Mouse (Mus musculus) heart, adult 2 months (tissue): Measurements from ENCODE around the gene Fgfr2.

Source experiments
- CTCF ChIP-seq: fragments of 200-600 bp; IDR thresholded peaks from 2 replicates; pipeline ENCODE4 v1.8.1; 2022; ENCODE audit warnings: antibody characterized with exemption, mild to moderate bottlenecking, moderate library complexity
- EP300 ChIP-seq: fragments of 200-500 bp; IDR thresholded peaks from 2 replicates; pipeline ENCODE4 v1.6.1; 2011; ENCODE audit warnings: low read depth, low read length, control low read depth; ENCODE audit not compliant: insufficient read depth
- POLR2A ChIP-seq: fragments of 200-500 bp; IDR thresholded peaks from 2 replicates; pipeline ENCODE4 v1.6.1; 2011; ENCODE audit warnings: mild to moderate bottlenecking, low read depth, low read length, control low read depth; ENCODE audit not compliant: insufficient read depth

GRCm38 (mm10) chr7:132088181-132088580 lies 1035.0 kb downstream of the Fgfr2 start:
- no peak for TF ChIP-seq POLR2A
- TF ChIP-seq CTCF, result no peak
- TF ChIP-seq EP300, result no peak
